Mouse (Mus musculus): ENCODE results near the gene Dthd1. TPM values are rescaled to one million over a fixed set of nuclear protein-coding genes. Genes with fewer than 3 reads are reported as not detected.

Gene Dthd1
- polyA plus RNA-seq (2014; fragmentation: Nextera tagmentation; extraction: Ambion mirVana), result not detected in 2 replicates

GRCm38 (mm10) chr5:62813402-62814071 is at the start of gene Dthd1:
Gene Dthd1, plus strand, starts transcription at chr5:62813823.
- Histone ChIP-seq H3K4me2 (no peak within 1 kb of the TSS), H3K9me3 (ENCODE audit: low read depth, low read length) (no peaks in the 10 kb centered on the region), H3K27ac (ENCODE audit: low read depth) (no peak within 1 kb of the TSS), H3K4me1 (ENCODE audit: insufficient read depth) (no peaks in the 10 kb centered on the region), H3K27me3 (ENCODE audit: insufficient read depth, low read length) (no peaks in the 10 kb centered on the region), H3K36me3 (ENCODE audit: insufficient read depth) (no peaks in the 10 kb centered on the region), H3K4me3 (ENCODE audit: low read depth, low read length) (no peak within 1 kb of the TSS), H3K9ac (no peak within 1 kb of the TSS)
- 86% methylated on average over 6 of the region's 6 CpGs for WGBS
- TF ChIP-seq CTCF (IDR thresholded peaks at IDR 0.05; ENCODE audit: low read depth), result no peak
- no peak for ATAC-seq (ENCODE audit: insufficient read depth)
- no peak for DNase-seq

GRCm38 (mm10) chr5:62764161-62764560 is 49.5 kb upstream of the Dthd1 start:
- Histone ChIP-seq H3K9me3 (ENCODE audit: low read depth, low read length) (no peaks in the 10 kb centered on the region), H3K9ac (no peak overlapping the region), H3K4me2 (peak overlapping the region; percentile 2; the same call in 1 of the 2 replicates), H3K27me3 (ENCODE audit: insufficient read depth, low read length) (peaks cover 3% of the 10 kb centered on the region; the same call in 1 of the 2 replicates), H3K36me3 (ENCODE audit: insufficient read depth) (no peaks in the 10 kb centered on the region), H3K4me3 (ENCODE audit: low read depth, low read length) (no peak overlapping the region), H3K27ac (ENCODE audit: low read depth) (no peak overlapping the region), H3K4me1 (ENCODE audit: insufficient read depth) (peaks cover 10% of the 10 kb centered on the region; the same call in 1 of the 2 replicates)
- no peak for TF ChIP-seq CTCF (IDR thresholded peaks at IDR 0.05; ENCODE audit: low read depth)
- 57% methylated on average over 5 of the region's 5 CpGs for WGBS
- ATAC-seq (ENCODE audit: insufficient read depth), result no peak
- no peak for DNase-seq

- Histone ChIP-seq H3K4me1 (ENCODE audit: insufficient read depth) (peaks cover 10% of the 10 kb centered on the region; the same call in 1 of the 2 replicates), H3K27me3 (ENCODE audit: insufficient read depth, low read length) (peaks cover 3% of the 10 kb centered on the region; the same call in 1 of the 2 replicates), H3K36me3 (ENCODE audit: insufficient read depth) (no peaks in the 10 kb centered on the region), H3K9me3 (ENCODE audit: low read depth, low read length) (no peaks in the 10 kb centered on the region), H3K9ac (peak overlapping the region; percentile 60), H3K4me3 (ENCODE audit: low read depth, low read length) (peak overlapping the region; percentile 58), H3K27ac (ENCODE audit: low read depth) (no peak overlapping the region), H3K4me2 (peak overlapping the region; percentile 77)
- WGBS, result 20% methylated on average over 5 of the region's 5 CpGs
- DNase-seq (no peak), ATAC-seq (ENCODE audit: insufficient read depth) (0 out of 2 replicates have a peak, but pooled peaks have one; percentile 4)
- no peak for TF ChIP-seq CTCF (IDR thresholded peaks at IDR 0.05; ENCODE audit: low read depth)
Measured at GRCm38 (mm10) chr5:62765459-62765783, 48.2 kb upstream of the Dthd1 start.

- DNase-seq (peak; percentile 70), ATAC-seq (ENCODE audit: insufficient read depth) (peak; percentile 75)
- peaks cover 3% of the 10 kb centered on the region; the same call in 1 of the 2 replicates for H3K27me3 ChIP-seq (ENCODE audit: insufficient read depth, low read length)
- no peak within 1 kb of the TSS for H3K27ac ChIP-seq (ENCODE audit: low read depth)
- H3K4me2 ChIP-seq, result peak within 1 kb of the TSS; percentile 77
- peak within 1 kb of the TSS; percentile 60 for H3K9ac ChIP-seq
- no peak for TF ChIP-seq CTCF (IDR thresholded peaks at IDR 0.05; ENCODE audit: low read depth)
- H3K4me3 ChIP-seq (ENCODE audit: low read depth, low read length), result peak within 1 kb of the TSS; percentile 58
- H3K4me1 ChIP-seq (ENCODE audit: insufficient read depth), result peaks cover 10% of the 10 kb centered on the region; the same call in 1 of the 2 replicates
- no peaks in the 10 kb centered on the region for H3K9me3 ChIP-seq (ENCODE audit: low read depth, low read length)
- WGBS, result 1% methylated on average over 99 of the region's 106 CpGs
- H3K36me3 ChIP-seq (ENCODE audit: insufficient read depth), result no peaks in the 10 kb centered on the region
Measured at GRCm38 (mm10) chr5:62765784-62766701, 47.6 kb upstream of the Dthd1 start, which contains the start of gene Arap2. Gene Arap2, minus strand, starts transcription at chr5:62766159.

GRCm38 (mm10) chr5:62771775-62772599 is 41.6 kb upstream of the Dthd1 start:
- no peaks in the 10 kb centered on the region for H3K4me1 ChIP-seq (ENCODE audit: insufficient read depth)
- no peaks in the 10 kb centered on the region for H3K36me3 ChIP-seq (ENCODE audit: insufficient read depth)
- no peak overlapping the region for H3K4me3 ChIP-seq (ENCODE audit: low read depth, low read length)
- no peak overlapping the region for H3K27ac ChIP-seq (ENCODE audit: low read depth)
- 65% methylated on average over 11 of the region's 11 CpGs for WGBS
- TF ChIP-seq CTCF (IDR thresholded peaks at IDR 0.05; ENCODE audit: low read depth), result no peak
- H3K9ac ChIP-seq, result no peak overlapping the region
- DNase-seq (peak; percentile 10), ATAC-seq (ENCODE audit: insufficient read depth) (peak; percentile 75)
- H3K4me2 ChIP-seq, result no peak overlapping the region
- no peaks in the 10 kb centered on the region for H3K27me3 ChIP-seq (ENCODE audit: insufficient read depth, low read length)
- no peaks in the 10 kb centered on the region for H3K9me3 ChIP-seq (ENCODE audit: low read depth, low read length)

- Histone ChIP-seq H3K4me1 (ENCODE audit: insufficient read depth) (no peaks in the 10 kb centered on the region), H3K9ac (no peak overlapping the region), H3K9me3 (ENCODE audit: low read depth, low read length) (no peaks in the 10 kb centered on the region), H3K27ac (ENCODE audit: low read depth) (no peak overlapping the region), H3K36me3 (ENCODE audit: insufficient read depth) (no peaks in the 10 kb centered on the region), H3K4me2 (no peak overlapping the region), H3K4me3 (ENCODE audit: low read depth, low read length) (no peak overlapping the region), H3K27me3 (ENCODE audit: insufficient read depth, low read length) (no peaks in the 10 kb centered on the region)
- ATAC-seq (ENCODE audit: insufficient read depth) (no peak), DNase-seq (no peak)
- TF ChIP-seq CTCF (IDR thresholded peaks at IDR 0.05; ENCODE audit: low read depth), result no peak
- 71% methylated on average over 8 of the region's 8 CpGs for WGBS
Measured at GRCm38 (mm10) chr5:62777804-62778203, 35.8 kb upstream of the Dthd1 start.
